Mouse (Mus musculus) midbrain, postnatal 0 days (tissue): Measurements from ENCODE around the gene Pmvk. TPM values are rescaled to one million over a fixed set of nuclear protein-coding genes. Genes with fewer than 3 reads are reported as not detected.
"Not testable (repeated sequence)": the region's sequence is repeated elsewhere in the genome, so short reads cannot be mapped to it uniquely, and the experiment has no call there.

Experiments
- ATAC-seq: fragments of 200-750 bp; cut with Nextera tagmentation; 2 replicates; pipeline ENCODE4 v1.8.0; 2017; ENCODE audit warnings: moderate number of reproducible peaks, mild to moderate bottlenecking, moderate TSS enrichment, moderate library complexity; ENCODE audit not compliant: low FRiP score
- DNase-seq: peaks from one replicate; pipeline ENCODE4 v3.0.0-alpha.2; 2015; ENCODE audit warnings: low spot score
- H3K27ac ChIP-seq: fragments of 300-500 bp; sonication (generic); 2 replicates; pipeline ENCODE4 v1.5.1; 2014; ENCODE audit warnings: low read depth, mild to moderate bottlenecking, low read length, mixed read lengths
- H3K27me3 ChIP-seq: fragments of 300-500 bp; sonication (generic); 2 replicates; pipeline ENCODE4 v1.6.1; 2014; ENCODE audit warnings: low read length, control low read depth, mixed read lengths; ENCODE audit not compliant: insufficient read depth
- H3K36me3 ChIP-seq: fragments of 300-500 bp; sonication (generic); 2 replicates; pipeline ENCODE4 v1.6.1; 2014; ENCODE audit warnings: low read length, control low read depth, mixed read lengths; ENCODE audit not compliant: insufficient read depth
- H3K4me1 ChIP-seq: fragments of 300-500 bp; sonication (generic); 2 replicates; pipeline ENCODE4 v1.6.1; 2014; ENCODE audit warnings: mild to moderate bottlenecking, control low read depth, antibody characterized with exemption, low read length, mixed read lengths; ENCODE audit not compliant: insufficient read depth
- H3K4me2 ChIP-seq: fragments of 300-500 bp; sonication (generic); 2 replicates; pipeline ENCODE4 v1.6.1; 2014; ENCODE audit warnings: low read depth, mild to moderate bottlenecking, low read length, mixed read lengths; ENCODE audit not compliant: poor library complexity, severe bottlenecking
- H3K4me3 ChIP-seq: fragments of 300-500 bp; sonication (generic); 2 replicates; pipeline ENCODE4 v1.5.1; 2014; ENCODE audit warnings: low read depth, mild to moderate bottlenecking, low read length, moderate library complexity
- H3K9ac ChIP-seq: fragments of 300-500 bp; sonication (generic); replicated peaks from 2 replicates; pipeline ENCODE4 v1.6.1; 2014; ENCODE audit warnings: mild to moderate bottlenecking, low read length, moderate library complexity, mixed read lengths; ENCODE audit not compliant: poor library complexity, severe bottlenecking
- H3K9me3 ChIP-seq: fragments of 300-500 bp; sonication (generic); 2 replicates; pipeline ENCODE4 v1.6.1; 2016; ENCODE audit warnings: low read length, control low read depth
- CTCF ChIP-seq: IDR thresholded peaks from 2 replicates; pipeline ENCODE4 v1.5.1; 2016; ENCODE audit warnings: antibody characterized with exemption, mild to moderate bottlenecking
- WGBS: fragments of 180-500 bp; shearing (Covaris S2); extraction: QIAGEN DNeasy Blood & Tissue Kit; methylation state at CpG from one replicate; pipeline ENCODE4 v1.1.7; 2014; 5-methylcytosine and 5-hydroxymethylcytosine counted together
- polyA plus RNA-seq: library from polyadenylated mRNA; unstranded; fragments of >200 nt; fragmentation: Nextera tagmentation; extraction: Ambion mirVana; gene quantifications from 2 replicates; pipeline ENCODE4 v1.2.1, GENCODE M21; 2015
- total RNA-seq: library from RNA; depleted of rRNA; stranded (reverse); fragments of >200 nt; gene quantifications from 2 replicates; pipeline ENCODE4 v1.2.3, GENCODE M21; 2014

Gene Pmvk
- total and polyA plus RNA-seq, 2 experiments from 2014 or later: 90.8 to 124 TPM

DNA sequence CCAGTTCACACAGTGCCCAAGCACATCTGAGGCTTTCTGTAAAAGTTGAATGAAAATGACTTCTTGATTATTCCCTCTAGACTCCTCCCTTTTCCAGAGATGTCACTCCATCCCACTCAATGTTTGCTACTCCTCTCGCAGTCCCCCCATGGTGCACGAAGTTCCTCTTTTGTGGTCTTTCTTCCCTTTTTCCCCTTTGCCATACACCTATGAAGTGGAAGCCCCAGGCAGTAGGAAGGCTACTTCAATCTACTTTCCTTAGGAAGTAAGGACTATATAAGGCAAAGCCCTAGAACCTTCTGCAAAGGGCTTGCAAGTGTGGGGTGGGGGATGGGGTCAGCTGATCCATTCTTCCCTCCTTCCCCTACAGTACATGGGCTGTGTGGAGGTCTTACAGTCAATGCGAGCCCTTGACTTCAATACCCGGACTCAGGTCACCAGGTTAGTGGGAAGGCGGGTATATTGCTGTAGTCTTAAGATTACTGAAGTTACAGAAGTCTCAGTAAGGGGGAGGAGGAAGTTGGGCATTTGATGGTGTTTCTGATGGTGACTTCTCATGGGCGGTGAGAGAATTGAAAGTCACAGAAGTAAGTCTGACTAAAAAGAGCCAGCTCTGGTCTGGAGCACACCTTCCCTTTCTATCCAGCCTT lies 31.7 kb upstream of the Pmvk start:
- TF ChIP-seq CTCF: no peak
- no peak overlapping the region for H3K27ac ChIP-seq
- H3K36me3 ChIP-seq: peaks cover 4% of the 10 kb centered on the region; the same call in 1 of the 2 replicates
- DNase-seq: no peak
- H3K4me3 ChIP-seq: no peak overlapping the region
- 0 out of 2 replicates have a peak overlapping the region, but pooled peaks have one; percentile 51 for H3K9ac ChIP-seq
- no peaks in the 10 kb centered on the region for H3K27me3 ChIP-seq
- 76% methylated on average over 6 of the region's 6 CpGs for WGBS
- H3K4me2 ChIP-seq: peak overlapping the region; percentile 60
- H3K9me3 ChIP-seq: no peaks in the 10 kb centered on the region
- H3K4me1 ChIP-seq: no peaks in the 10 kb centered on the region
- ATAC-seq: no peak

DNA sequence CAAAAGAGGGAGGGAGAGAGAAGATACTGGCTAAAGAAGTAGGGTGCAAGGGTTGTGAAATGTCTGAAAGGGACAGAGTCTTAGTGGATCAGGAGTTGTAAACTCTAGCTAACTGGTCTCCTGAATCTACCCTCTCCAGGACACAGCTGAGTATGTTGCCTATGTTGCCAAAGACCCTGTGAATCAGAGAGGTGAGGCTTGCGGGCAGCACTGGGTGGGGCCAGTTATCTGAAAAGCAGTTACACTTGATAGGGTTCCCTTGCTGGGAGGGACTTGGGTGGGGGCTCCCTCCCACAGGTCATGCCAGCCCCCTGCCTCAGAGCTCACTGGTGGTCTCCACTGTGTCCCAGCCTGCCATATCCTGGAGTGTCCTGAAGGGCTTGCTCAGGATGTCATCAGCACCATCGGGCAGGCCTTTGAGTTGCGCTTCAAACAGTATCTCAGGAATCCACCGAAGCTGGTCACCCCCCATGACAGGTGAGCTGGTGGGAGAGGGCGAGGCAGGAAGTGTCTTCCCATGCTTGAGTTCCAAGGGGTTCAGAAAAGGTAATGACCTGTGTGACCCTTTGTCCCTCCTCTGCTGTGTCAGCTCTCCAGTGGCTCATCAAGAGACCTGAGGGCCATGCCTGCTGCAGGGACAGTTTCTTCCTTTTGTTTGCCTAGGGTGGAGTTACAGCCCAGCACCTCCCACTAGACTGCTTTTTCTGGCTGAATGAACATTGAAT lies 29.8 kb upstream of the Pmvk start:
- ATAC-seq (no peak), DNase-seq (no peak)
- H3K9me3 ChIP-seq: no peaks in the 10 kb centered on the region
- no peak overlapping the region for H3K4me2 ChIP-seq
- H3K27ac ChIP-seq: no peak overlapping the region
- no peaks in the 10 kb centered on the region for H3K4me1 ChIP-seq
- H3K9ac ChIP-seq: no peak overlapping the region
- no peak overlapping the region for H3K4me3 ChIP-seq
- no peaks in the 10 kb centered on the region for H3K27me3 ChIP-seq
- no peak for TF ChIP-seq CTCF
- 90% methylated on average over 5 of the region's 5 CpGs for WGBS
- peaks cover 4% of the 10 kb centered on the region; the same call in 1 of the 2 replicates for H3K36me3 ChIP-seq

DNA sequence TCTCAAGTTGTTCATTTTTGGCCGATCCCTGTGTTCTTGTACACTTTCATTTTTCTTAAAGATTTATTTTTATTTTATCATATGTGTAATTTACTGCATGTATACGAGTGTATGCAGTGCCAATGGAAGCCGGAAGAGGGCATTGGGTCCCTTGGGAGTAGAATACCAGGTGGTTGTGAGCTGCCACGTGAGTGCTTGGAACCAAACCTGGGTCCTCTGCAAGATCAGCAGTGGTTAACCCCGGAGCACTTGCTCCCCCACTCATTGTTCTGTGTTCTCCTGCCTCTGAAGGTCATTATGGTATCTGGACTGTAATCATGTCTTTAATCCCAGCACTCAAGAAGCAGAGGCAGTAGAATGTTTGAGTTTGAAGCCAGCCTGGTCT lies 29.2 kb upstream of the Pmvk start:
- Histone ChIP-seq H3K36me3 (peaks cover 4% of the 10 kb centered on the region; the same call in 1 of the 2 replicates), H3K4me1 (no peaks in the 10 kb centered on the region), H3K4me3 (no peak overlapping the region), H3K27me3 (no peaks in the 10 kb centered on the region), H3K9me3 (no peaks in the 10 kb centered on the region), H3K27ac (no peak overlapping the region), H3K4me2 (no peak overlapping the region), H3K9ac (no peak overlapping the region)
- TF ChIP-seq CTCF: no peak
- ATAC-seq: no peak
- DNase-seq: no peak
- 92% methylated on average over 5 of the region's 5 CpGs for WGBS

DNA sequence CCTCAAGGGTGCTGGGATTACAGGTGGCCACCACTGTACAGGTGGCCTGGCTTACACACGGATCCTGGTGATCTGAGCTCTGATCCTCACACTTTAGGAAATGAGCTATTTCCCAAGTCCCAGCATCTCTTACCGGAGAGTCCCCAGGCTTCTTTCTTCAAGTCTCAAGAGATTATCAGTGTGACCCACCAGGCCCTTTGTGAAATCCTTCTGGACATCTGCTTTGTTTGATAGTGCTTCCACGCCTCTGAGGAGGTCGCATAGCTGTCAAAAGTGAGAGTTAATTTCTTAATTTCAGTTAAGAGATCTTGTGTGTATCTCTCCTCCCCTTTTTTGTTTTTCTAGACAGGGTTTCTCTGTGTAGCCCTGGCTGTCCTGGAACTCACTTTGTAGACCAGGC lies 28.5 kb upstream of the Pmvk start:
- DNase-seq (no peak), ATAC-seq (no peak)
- Histone ChIP-seq H3K4me3 (no peak overlapping the region), H3K4me1 (peaks cover under 1% of the 10 kb centered on the region; the same call in 1 of the 2 replicates), H3K9me3 (no peaks in the 10 kb centered on the region), H3K27ac (no peak overlapping the region), H3K36me3 (peaks cover 4% of the 10 kb centered on the region; the same call in 1 of the 2 replicates), H3K27me3 (no peaks in the 10 kb centered on the region), H3K9ac (no peak overlapping the region), H3K4me2 (no peak overlapping the region)
- 80% methylated on average over 4 of the region's 4 CpGs for WGBS
- no peak for TF ChIP-seq CTCF

DNA sequence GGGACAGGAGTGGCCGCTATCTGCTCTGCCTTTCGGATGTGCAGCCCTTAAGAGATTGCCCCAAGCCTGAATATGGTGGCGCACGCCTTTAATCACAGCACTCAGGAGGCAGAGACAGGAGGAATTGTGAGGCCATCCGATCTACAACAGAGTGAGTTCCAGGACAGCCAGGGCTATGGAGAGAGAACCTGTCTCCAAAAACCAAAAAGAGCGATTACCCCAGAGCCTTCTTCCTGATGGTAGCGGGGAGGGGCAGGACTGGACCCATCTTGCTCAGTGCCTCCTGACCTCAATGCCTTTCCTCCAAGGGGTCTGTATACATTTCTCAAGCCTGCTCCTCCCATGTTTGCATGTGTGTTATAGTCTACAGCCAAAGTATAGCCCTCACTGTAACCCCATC lies 25.3 kb upstream of the Pmvk start:
- not testable (repeated sequence) for DNase-seq, H3K27me3 ChIP-seq, ATAC-seq, H3K4me2 ChIP-seq, H3K27ac ChIP-seq, H3K4me1 ChIP-seq, H3K4me3 ChIP-seq, H3K9ac ChIP-seq, H3K9me3 ChIP-seq
- WGBS: 99% methylated on average over 6 of the region's 7 CpGs
- H3K36me3 ChIP-seq: peaks cover 21% of the 10 kb centered on the region
